Mouse (Mus musculus) stomach, postnatal 0 days (tissue): ENCODE measurements at regions not wholly inside any gene's neighbourhood (a gene's known extent, or its start where the extent isn't known, plus 50 kb on each side); places are given as distances from the start of the nearest gene placed in this dataset.

Experiments
- CTCF ChIP-seq: IDR thresholded peaks from 2 replicates; pipeline ENCODE4 v1.5.1; 2016; ENCODE audit warnings: antibody characterized with exemption, low read depth, mild to moderate bottlenecking, moderate library complexity
- EP300 ChIP-seq: optimal IDR thresholded peaks from 2 replicates; pipeline ENCODE3; 2016; ENCODE audit warnings: antibody characterized with exemption

DNA sequence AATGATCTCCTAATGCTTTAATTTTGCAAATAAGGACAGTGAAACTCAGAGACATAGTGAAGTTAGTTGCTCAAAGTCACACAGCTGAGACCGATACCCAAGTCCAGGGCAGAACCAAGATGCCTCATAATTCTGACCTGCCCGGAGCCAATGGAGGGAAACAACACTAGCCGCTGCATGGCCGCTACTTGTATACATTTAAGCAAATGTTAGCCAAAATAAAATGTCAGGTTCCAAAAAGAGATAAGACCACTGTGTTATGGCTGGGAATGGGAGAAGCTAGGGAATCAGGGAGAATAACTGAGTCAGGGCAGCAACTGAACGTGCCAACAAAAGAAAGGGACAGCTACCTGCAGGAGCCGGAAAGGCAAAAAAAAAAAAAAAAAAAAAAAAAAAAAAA is 97.4 kb downstream of the Dad1 start:
- TF ChIP-seq CTCF (no peak), EP300 (no peak)
